Mouse (Mus musculus): ENCODE data around the gene Nrip2. TPM values are rescaled to one million over a fixed set of nuclear protein-coding genes. Genes with fewer than 3 reads are reported as not detected.
"Not testable (repeated sequence)": the region's sequence is repeated elsewhere in the genome, so short reads cannot be mapped to it uniquely, and the experiment has no call there.

Nrip2 gene
- 1 to 10 TPM; 3.0 to 4.7 TPM for total RNA-seq (2021)
- long read RNA-seq, experiment 1, partial matches to known transcripts, result 1 of 7 reads
- long read RNA-seq, experiment 1, other reads (novel, unspliced or antisense), result 3 of 7 reads
- long read RNA-seq, experiment 2, transcript Nrip2-201 (6 exons, 1,893 nt), result major isoform, 6 of 11 reads
- long read RNA-seq, experiment 2, partial matches to known transcripts, result 0 of 11 reads
- long read RNA-seq, experiment 2, other reads (novel, unspliced or antisense), result 5 of 11 reads

DNA sequence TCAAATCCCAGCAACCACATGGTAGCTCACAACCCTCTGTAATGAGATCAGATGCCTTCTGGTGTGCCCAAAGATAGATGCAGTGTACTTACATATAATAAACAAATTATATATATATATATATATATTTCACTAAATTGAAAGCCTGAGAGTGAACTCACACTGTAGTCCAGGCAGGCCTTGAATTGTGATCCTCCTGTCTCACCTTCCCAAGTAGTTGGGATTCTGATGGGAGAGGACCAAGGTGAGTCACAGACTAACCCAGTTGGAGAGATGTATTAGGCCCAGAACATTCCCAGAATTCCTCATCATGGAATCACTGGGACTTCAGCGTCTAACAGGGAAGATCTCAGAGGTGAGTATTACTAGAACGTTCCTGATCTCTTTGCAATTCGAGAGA lies at the start of gene Nrip2:
Gene Nrip2, plus strand, starts transcription at position 301 of the 400 bp plus-strand sequence.
- DNase-seq, result no peak

DNA sequence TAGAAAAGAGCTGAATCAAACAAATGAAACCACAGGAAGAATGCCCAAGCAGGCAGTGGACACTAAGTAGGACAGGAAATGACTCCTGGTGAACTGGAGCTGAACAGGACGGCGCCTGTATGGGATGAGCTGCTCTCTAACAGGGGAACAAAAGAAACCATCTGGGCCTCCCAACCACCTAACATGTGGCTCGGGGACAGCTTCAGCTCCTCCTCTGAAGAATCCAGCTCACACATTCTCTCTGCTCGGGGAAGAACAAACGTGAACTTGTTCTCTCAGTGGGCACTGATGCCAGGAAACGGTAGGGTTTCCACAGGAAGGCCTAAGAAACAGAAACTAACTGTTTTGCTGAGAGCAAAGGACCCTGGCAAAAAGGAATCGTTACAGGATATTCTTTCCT lies 49.4 kb upstream of the Nrip2 start:
- no peak for DNase-seq

DNA sequence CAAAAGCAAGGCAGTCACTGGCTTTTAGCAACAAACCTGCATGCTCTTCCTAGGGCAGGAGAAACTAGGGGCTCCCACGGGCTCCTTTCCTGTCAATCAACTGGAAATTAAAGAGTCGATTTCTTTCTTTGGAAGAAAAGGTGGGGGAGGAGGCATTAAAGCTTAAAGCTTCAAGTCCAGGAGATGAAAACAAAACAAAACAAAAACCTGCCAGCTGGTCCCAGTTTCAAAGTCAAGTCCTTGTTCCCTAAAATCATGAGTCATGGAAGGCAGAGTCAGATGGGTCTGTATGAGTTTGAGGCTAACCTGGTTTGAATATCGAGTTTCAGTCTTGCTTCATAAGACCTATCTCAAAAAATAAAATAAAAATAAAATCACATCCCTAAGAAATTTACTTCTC lies 45.0 kb upstream of the Nrip2 start:
- DNase-seq, result no peak

DNA sequence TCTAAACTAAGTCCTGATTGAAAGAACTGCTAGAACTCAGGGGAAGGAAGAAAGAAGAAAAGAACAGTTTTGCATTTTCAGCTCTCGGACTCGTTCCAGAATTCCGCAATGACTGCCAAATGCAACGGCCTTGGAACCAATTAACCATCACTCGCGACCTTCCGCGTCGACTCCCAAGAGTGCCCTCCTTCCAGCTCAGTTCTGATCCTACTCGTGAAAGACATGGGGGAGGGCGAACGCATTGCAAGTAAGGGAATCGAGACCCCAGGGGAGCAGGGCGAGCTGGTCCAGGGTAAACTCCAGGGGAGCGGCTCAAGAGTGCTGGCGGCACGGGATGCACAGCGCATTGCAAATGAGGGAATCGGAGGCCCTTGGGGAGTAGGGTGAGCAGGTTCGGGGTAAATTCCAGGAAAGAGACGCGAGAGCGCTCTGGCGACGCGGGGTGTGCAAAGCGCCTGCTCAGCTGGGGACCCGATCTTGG lies 43.9 kb upstream of the Nrip2 start:
- DNase-seq, result peak; percentile 79

DNA sequence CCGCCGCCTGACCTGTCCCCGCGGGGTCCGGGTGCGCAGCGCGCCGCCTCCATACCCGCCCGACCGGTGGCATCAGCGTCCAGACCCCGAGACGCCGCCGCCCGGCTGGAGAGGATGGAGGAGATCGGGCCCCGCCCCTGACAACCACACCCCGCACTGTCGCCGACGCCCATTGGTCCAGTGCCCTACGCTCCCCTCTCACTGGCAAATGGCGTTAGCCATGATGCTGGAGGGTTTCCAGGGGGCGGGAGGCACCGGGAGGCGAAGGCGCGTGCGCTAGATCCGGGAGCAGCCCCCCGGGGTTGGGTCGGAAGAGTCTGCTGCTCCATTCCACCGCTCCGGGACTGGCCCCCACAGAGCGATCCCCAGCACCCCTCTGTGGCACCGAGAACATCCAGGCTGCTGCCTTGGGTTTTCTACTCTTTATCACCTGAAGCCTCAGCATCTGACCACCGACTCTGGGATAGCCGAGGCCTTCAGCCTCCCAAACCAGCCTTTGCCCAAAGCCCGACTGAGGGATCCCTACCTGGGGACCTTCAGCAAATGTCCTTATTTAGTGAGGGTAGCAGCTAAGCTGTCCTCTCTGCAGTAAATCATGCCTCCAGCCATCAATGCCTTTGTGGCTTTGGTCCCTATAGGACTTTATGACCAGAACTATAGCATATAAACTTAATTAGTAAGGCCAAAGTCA lies 43.2 kb upstream of the Nrip2 start, which contains the start of gene Tulp3:
Gene Tulp3, minus strand, starts transcription at position 126 of the 691 bp plus-strand sequence.
- peak; percentile 98 for DNase-seq

DNA sequence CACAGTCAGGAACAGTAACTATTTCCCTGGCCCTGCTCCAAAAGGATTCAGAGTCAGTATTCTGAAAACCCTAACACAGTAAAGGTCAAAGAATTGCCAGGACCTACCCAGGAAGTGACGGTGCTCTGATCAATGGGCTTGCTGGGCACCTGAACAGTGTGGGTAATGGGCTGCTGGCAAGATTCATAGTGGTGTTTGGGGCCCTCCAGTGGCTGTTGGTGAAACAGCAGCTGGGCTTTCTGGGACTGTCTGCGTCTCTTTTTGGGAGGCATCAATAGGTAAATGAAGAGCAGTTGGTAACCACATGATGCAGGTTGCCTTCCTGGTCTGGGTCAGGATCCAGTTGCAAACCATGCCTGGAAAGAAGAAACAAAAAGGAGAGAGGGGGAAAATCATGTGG lies 40.1 kb upstream of the Nrip2 start:
- DNase-seq, result peak; percentile 80

DNA sequence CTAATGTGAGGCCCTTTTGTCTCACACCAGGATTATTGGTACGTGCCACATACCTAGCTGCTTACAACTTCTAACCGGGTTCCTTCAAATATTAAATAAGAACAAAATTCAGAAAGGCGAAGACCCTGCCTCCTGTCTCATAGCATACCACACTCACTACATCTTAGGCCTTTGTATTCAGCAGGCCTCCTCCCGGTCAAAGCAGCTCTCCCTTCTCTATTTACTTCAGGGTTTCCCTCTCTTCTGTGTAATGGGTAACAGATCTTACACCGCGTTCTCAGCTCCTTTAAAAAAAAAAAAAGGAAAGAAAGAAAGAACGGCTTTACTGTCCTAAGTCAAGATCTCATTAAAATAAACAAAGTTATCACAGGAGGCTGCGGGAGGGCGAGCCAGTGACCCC lies 37.2 kb upstream of the Nrip2 start:
- no peak for DNase-seq

DNA sequence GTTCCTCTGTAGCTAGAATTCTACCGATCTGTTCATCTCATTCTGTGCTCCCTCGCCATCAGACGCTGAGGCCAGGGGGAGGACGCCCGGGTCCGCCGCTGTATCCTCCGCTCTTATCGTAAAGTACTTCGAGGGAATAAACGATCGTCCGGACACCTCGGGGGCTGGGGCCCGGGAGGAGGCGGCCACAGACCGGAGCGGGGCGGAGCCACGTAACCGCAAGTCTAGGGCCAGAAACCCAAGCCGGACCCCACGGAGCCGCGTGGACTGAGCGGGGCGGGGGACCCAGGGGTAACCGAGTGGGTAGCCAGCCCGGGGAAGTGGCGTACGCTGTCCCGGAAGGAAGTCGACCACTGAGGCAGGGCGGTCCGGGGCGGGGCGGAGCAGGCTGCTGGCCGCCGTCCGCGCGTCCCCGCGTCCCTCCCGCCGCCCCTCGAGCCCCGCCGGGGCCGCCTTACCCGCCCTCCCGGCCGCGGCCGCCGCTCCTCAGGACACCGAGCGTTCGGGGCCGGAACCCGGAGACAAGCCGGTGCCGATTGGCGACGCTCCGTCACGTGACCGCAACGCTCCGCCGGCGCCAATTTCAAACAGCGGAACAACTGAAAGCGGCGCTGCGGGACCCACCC lies 36.6 kb upstream of the Nrip2 start, which contains the start of the genes Rhno1 and Foxm1:
Gene Rhno1, minus strand, starts transcription at position 531 of the 626 bp plus-strand sequence.
Gene Foxm1, plus strand, starts transcription at position 587 of the 626 bp plus-strand sequence.
- peak; percentile 91 for DNase-seq

DNA sequence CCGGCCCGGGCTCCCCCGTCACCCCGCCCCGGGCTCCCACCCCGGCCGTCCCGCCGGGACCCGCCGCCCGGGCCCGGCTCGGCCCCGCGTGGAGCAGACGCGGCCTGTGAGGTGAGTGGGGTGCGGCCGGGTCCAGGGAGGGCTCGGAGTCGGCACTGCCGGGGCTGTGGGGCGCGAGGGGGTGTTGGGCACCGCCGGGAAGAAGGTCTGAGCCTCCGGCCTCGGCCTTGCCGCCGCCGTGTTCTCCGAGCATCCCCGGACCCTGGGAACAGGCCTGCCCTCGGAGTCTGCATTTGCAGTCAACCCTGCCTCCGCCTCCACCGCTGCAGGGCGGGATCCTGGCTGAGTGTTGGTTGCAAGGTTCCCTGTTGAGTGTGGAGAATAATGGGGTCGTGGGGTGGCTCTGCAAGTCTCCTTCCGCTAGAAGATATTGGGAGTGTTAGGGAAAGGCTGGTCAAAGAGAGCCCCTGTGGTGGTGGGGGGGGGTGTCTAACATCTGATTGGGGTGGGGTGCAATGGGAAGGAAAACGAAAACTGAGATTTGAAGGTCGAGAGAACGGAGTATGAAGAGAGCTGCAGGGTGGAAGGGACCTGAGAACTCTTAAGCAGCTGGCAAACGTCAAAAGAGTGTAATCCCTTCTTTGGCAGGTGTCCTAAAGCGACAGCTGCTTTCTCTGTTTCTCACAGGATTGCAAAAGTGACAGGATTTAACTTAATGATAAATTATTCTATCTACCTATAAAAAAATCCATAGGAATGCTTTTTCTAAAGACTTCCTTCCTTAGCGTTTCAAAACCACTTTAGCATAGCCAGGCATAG lies 35.9 kb upstream of the Nrip2 start:
- DNase-seq, result no peak

DNA sequence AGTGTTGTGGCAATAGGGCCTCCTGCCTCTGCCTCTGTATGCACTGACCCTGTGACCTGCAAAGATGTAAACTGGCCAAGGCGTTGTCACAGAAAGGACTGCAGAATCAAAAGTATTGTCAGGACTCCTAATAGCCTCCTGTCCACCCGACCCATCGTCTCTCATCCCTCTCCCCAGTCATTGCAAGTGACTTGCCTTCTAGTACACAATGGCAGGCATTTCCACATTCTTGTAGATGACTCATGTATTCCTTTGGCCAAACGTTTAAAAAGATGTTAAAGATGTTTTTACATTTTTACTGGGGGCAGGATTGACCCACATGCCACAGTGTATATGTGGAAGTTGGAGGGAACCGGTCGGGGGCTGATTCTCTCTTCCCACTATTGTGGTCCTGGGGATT lies 34.4 kb upstream of the Nrip2 start:
- no peak for DNase-seq

DNA sequence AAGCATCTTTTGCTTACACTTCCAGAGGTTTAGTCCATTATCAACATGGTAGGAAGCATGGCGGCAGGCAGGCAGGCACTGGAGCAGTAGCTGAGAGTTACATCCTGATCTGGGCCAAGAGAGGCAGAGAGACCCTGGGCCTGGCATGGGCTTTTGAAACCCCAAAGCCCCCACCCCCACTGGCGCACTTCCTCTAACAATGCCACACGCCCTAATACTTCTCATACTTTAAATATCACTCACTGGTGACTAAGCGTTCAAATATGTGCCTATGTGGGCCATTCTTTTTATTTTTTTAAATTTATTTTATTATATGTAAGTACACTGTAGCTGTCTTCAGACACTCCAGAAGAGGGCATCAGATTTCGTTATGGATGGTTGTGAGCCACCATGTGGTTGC lies 32.6 kb upstream of the Nrip2 start:
- no peak for DNase-seq

DNA sequence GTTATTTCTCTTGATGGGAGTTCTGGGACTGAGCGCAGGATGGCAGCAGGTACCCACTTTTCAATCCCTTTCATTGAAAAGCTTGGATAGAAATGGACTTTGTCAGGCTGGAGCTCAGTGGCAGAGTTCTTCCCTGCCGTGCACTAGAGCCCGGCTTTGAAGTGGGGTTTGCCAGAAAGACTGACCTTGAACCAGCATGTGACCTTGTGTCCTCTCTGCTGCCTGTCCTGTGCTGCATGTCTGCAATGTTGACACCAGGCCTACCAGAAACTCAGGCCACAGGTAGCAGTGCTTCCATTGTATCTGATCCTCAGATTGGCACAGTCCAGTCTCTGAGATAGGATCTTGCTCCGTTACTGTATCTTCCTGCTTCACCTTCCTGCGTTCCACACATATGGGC lies 29.1 kb upstream of the Nrip2 start:
- DNase-seq, result peak; percentile 20

DNA sequence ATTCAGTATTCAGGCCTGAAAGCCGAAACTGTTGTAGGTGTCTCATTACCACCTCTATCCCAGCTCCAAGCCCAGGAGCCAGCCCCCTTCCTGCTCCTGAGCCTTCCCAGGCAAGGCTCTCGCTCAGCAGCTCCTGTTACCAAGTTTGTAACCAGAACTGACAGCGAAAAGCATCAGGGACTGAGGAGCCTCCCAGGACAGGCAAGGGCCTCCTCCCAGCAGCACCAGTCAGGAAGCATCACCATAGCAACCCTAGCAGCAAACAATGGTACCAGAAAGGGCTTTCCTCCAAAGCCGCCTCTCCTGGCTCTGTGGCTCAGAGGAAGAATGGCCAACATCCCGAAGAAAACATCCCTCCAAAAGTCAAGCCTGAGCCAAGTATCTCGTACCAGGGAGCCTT lies 23.9 kb upstream of the Nrip2 start, which contains the start of the genes Tex52 and Gm44596:
Gene Tex52, plus strand, starts transcription at position 265 of the 400 bp plus-strand sequence.
Gene Gm44596, plus strand, starts transcription at position 312 of the 400 bp plus-strand sequence.
- no peak for DNase-seq

DNA sequence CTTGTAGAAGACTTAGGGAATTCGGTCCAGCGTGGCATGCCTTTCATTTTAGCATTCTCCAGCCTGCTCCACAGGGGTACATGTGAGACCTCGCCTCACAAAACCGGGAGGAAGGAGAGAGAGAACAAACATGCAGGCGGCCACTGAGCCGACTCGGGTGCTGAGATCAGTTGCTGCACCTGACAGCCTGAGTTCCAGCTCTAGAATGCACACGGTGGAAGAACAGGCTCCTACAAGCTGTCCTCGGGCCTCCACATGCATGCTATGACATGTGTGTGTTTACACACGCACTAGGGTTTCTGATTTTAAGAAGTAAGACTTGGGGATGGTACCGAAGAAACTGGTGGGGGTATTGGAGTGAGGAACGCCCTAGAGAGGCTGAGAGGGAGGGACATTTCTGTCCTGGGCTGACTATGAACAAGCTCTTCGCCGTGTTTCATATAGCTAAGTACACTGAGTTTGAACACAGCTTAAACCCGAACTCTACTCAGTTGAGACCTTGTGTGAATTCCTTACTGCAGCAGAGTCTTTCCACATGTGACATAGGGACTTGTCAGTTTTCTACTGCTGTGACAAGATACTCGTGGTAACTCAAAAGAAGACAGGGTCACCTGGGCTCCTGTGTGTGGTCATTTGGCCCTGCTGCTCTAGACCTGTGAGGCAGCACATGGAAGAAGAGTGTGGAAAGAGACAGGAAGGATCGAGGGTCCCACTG lies 22.6 kb upstream of the Nrip2 start:
- no peak for DNase-seq

DNA sequence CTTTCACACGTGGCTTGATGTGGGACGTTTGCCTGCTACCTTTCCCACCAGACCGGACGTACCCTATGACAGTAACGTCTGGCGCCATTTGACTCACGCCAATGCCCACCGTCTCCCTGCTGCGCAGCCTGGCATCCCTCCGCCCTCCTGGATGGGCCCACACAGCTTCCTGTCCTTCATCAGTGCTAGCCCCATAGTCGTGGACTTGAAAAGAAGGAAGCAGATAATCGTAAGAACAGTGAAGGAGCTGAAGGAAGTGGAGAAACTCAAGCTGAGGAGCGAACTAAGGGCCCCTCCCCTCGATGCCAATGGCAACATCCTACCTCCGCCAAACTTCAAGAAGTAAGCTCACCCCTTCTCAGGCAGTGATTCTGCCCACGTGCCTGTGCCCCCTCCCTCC lies 19.5 kb upstream of the Nrip2 start:
- no peak for DNase-seq

DNA sequence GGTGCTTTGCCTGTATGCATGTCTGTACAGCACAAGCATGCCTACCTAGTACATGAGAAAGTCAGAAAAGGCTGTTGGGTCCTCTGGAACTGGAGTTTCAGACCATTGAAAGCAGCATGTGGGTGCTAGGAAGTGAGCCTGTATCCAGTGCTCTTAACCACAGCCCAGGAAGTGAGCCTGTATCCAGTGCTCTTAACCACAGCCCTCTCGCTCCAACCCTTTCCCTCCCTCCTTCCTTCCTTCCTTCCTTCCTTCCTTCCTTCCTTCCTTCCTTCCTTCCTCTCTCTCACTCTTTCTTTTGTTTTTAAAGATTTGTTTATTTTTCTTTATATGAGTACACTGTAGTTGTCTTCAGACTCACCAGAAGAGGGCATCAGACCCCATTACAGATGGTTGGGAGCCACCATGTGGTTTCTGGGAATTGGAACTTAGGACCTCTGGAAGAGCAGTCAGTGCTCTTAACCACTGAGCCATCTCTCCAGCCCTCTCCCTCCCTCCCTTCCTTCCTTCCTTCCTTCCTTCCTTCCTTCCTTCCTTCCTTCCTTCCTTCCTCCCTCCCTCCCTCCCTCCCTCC lies 18.4 kb upstream of the Nrip2 start:
- not testable (repeated sequence) for DNase-seq

DNA sequence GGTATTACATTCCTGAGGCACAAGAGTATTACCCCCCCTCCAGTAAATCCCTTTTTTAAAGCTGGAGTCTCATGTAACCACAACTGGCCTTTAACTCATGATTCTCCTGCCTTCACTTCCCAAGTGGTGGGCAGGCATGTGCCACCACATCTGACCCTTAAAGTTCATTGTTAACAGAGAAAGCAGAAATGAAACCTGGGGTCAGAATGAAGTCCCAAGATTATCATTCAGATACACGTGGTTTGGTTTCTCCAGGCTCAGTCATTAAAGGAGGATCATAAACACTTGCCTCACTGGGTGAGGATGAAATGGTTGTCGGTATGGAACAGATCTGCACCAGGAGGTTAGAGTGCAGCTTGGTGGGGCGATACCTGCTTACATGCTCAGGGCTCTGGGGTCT lies 17.8 kb upstream of the Nrip2 start:
- no peak for DNase-seq

DNA sequence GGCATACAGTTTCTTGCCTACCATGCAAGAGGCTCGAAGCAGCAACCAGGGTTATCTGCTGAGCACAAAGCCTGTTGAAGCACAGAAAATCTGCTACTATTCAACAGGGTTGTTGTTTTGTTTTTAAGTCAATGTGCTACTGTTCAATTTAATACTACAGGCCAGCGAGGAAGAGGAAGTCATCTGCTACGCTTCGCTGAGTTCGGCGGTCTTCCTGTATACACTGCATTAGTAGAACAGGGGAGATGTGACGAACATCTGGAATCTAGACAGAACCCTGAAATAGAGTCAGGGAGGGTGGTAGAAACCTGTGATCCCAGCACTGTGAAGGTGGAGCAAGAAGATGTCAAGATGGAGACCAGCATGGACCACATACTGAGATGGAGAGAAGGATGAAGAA lies 15.3 kb upstream of the Nrip2 start:
- DNase-seq, result no peak

DNA sequence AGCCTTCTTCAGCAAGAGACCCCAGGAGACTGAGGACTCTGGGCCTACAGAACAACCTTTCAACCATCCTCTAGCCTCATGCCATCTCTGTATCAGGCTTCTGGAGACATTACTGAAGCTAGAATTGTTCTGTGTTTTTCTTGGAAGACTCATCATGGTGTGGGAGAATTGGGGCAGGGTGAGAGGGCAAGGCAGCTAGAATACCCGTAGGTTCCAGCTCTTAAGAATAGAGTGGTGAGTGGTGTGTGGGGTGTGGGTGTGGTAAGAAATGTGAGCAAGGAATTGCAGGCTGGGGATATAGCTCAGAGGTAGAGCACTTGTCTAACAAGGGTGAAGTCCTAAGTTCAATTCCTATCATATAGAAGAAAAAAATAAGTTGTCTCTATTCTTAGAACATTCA lies 14.1 kb upstream of the Nrip2 start:
- DNase-seq, result no peak

DNA sequence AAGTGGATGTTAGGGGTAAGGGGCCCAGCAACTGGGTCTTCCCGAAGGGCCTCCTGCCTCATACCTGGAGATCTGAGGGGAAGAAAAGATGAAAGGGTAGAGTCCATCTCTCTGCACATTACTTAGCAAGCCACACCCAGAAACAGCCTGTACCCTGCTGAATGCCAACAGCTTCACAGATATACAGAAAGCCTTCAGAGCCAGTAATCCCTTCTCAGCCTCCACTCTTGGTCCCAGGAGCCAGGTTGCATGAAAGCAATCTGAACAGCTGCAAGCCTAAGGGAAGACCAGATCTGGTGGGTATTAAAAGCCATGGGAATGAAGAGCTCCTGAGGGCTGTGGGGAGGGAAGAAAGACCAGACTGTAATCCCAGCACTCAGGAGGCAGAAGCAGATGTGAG lies 9.9 kb upstream of the Nrip2 start:
- DNase-seq, result no peak

DNA sequence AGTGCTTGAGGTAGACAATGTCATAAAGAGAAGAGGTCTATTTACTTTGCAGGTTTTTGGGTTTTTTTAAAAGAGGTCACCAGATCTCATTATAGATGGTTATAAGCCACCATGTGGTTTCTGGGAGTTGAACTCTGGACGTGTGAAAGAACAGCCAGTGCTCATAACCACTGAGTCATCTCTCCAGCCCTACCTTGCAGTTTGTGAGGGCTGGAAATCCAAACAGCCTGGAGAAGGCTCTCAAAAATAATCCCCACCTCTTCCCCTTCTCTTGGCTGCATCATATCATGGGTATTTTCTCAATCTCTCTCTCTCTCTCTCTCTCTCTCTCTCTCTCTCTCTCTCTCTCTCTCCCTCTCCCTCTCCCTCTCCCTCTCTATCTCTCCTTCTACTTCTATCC lies 8.4 kb upstream of the Nrip2 start:
- no peak for DNase-seq
